10 mouse cellular contexts compared by ENCODE assay signal in genomic region chr10:4126335-4127012, GRCm38 (mm10).
DNase-seq lines count a peak whose midpoint lies in the region; ATAC-seq and TF ChIP-seq lines count a peak whose summit lies in the region.
"Had no signal": no experiment of that assay in that cellular context is flagged by ENCODE, and none has a peak within 500 bp of the region (broad histone marks: within the 10 kb centered on the region; RNA-seq: fewer than 3 reads in every experiment).

No protein-coding gene starts in this region.

- no peaks in the 10 kb centered on the region for H3K9me3 ChIP-seq in heart, postnatal 0 days (replicated peaks; ENCODE audit: control insufficient read depth, low read length)
- H3K9me3 ChIP-seq in E14TG2a.4 (ENCODE audit: low read length), result no peaks in the 10 kb centered on the region
- H3K9me3 ChIP-seq in liver, embryonic 13.5 days (replicated peaks), result no peaks in the 10 kb centered on the region

- WGBS in heart, postnatal 0 days, result 59% methylated on average over 8 of the region's 8 CpGs
- 36% methylated on average over 8 of the region's 8 CpGs for WGBS in liver, embryonic 13.5 days (ENCODE audit: insufficient replicate concordance)

- no peak overlapping the region for H3K9ac ChIP-seq in heart, postnatal 0 days (replicated peaks; ENCODE audit: low read depth, low read length)
- peak overlapping the region; percentile 29; the same call in 1 of the 2 replicates for H3K9ac ChIP-seq in liver, embryonic 13.5 days

- H3K4me2 ChIP-seq in heart, postnatal 0 days (ENCODE audit: low read depth, low read length), result no peak overlapping the region
- peak overlapping the region; percentile 24 for H3K4me2 ChIP-seq in liver, embryonic 13.5 days

- no peak for ATAC-seq in heart, postnatal 0 days (ENCODE audit: insufficient read depth, low read depth)
- ATAC-seq in liver, embryonic 13.5 days (ENCODE audit: low read depth), result peak; percentile 75
- ATAC-seq in erythroid progenitor cell, adult 5-6 weeks (replicated peaks; ENCODE audit: low FRiP score, poor library complexity, severe bottlenecking), result no peak

- no peak overlapping the region for H3K4me3 ChIP-seq in heart, postnatal 0 days (ENCODE audit: low read depth, low read length)
- peak overlapping the region; percentile 53 for H3K4me3 ChIP-seq in E14TG2a.4 (replicated peaks; ENCODE audit: low read length)
- H3K4me3 ChIP-seq in liver, embryonic 13.5 days (replicated peaks), result no peak overlapping the region
- no peak overlapping the region for H3K4me3 ChIP-seq in layer of hippocampus, adult 2 months

- peaks cover 11% of the 10 kb centered on the region for H3K4me1 ChIP-seq in heart, postnatal 0 days (ENCODE audit: control insufficient read depth, insufficient read depth)
- H3K4me1 ChIP-seq in E14TG2a.4 (replicated peaks; ENCODE audit: low read depth, low read length), result peaks cover 89% of the 10 kb centered on the region
- peaks cover 45% of the 10 kb centered on the region for H3K4me1 ChIP-seq in liver, embryonic 13.5 days (replicated peaks)

- TF ChIP-seq EP300 in heart, postnatal 0 days (IDR thresholded peaks at IDR 0.05; ENCODE audit: low read depth), result no peak

- no peak for TF ChIP-seq CTCF in heart, postnatal 0 days (IDR thresholded peaks at IDR 0.05; ENCODE audit: low read depth)
- no peak for TF ChIP-seq CTCF in E14TG2a.4 (conservative IDR thresholded peaks at IDR 0.05; ENCODE audit: low read length)
- TF ChIP-seq CTCF in layer of hippocampus, adult 2 months (conservative IDR thresholded peaks at IDR 0.05), result no peak

- DNase-seq in heart, postnatal 0 days (ENCODE audit: low spot score), result no peak
- no peak for DNase-seq in heart, postnatal 25 days (ENCODE audit: low spot score)
- peak; percentile 32 to 36 for DNase-seq in cerebellum, adult 18-20 months
- DNase-seq in liver, embryonic 13.5 days, result no peak
- DNase-seq in left cerebral cortex, postnatal 25 days (ENCODE audit: low spot score in 2 of 2), result no peak
- no peak for DNase-seq in layer of hippocampus, adult 2 months (ENCODE audit: low spot score in 2 of 2)
- DNase-seq: kidney, adult 18-20 months had no signal

- 0 out of 2 replicates have a peak overlapping the region, but pooled peaks have one; percentile 9 for H3K27ac ChIP-seq in heart, postnatal 0 days (ENCODE audit: low read depth)
- H3K27ac ChIP-seq in liver, embryonic 13.5 days, result no peak overlapping the region; the same call in 1 of the 2 replicates
- H3K27ac ChIP-seq in layer of hippocampus, adult 2 months, result no peak overlapping the region
- H3K27ac ChIP-seq: macrophage had no signal

- H3K36me3 ChIP-seq in heart, postnatal 0 days (replicated peaks; ENCODE audit: control insufficient read depth, insufficient read depth, low read length), result no peaks in the 10 kb centered on the region
- peaks cover 8% of the 10 kb centered on the region for H3K36me3 ChIP-seq in E14TG2a.4 (ENCODE audit: insufficient read depth, low read length)
- H3K36me3 ChIP-seq in liver, embryonic 13.5 days, result peaks cover 26% of the 10 kb centered on the region

- H3K27me3 ChIP-seq in heart, postnatal 0 days (ENCODE audit: control insufficient read depth, insufficient read depth, low read length), result no peaks in the 10 kb centered on the region
- H3K27me3 ChIP-seq in E14TG2a.4 (ENCODE audit: insufficient read depth, low read length), result no peaks in the 10 kb centered on the region
- H3K27me3 ChIP-seq in liver, embryonic 13.5 days, result no peaks in the 10 kb centered on the region

- intact Hi-C loops in heart, postnatal 25 days (cut with DNase I), result no loop called here
- intact Hi-C loops in left cerebral cortex, postnatal 25 days (cut with DNase I), result no loop called here

Comparison
In these comparisons a context has a peak if more than half of its experiments do, and no peak if none do; other contexts are left out.
1. DNase-seq: peak in cerebellum, adult 18-20 months (2 of 2); none in heart, postnatal 0 days (single experiment), heart, postnatal 25 days (single experiment), liver, embryonic 13.5 days (single experiment), left cerebral cortex, postnatal 25 days (0 of 2) and layer of hippocampus, adult 2 months (0 of 2).